Mouse (Mus musculus) myocyte (in vitro differentiated cells): ENCODE measurements at regions not wholly inside any gene's neighbourhood (a gene's known extent, or its start where the extent isn't known, plus 50 kb on each side); places are given as distances from the start of the nearest gene placed in this dataset.

Experiments used
- CEBPB ChIP-seq: IDR thresholded peaks from 2 replicates; pipeline ENCODE4 v1.6.1; 2011; ENCODE audit warnings: mild to moderate bottlenecking, moderate library complexity; ENCODE audit not compliant: poor library complexity, insufficient read depth, severe bottlenecking
- E2F4 ChIP-seq: IDR thresholded peaks from one replicate; pipeline ENCODE4 v1.6.1; 2011; ENCODE audit warnings: mild to moderate bottlenecking, control low read depth, moderate library complexity; ENCODE audit not compliant: insufficient read depth
- MAX ChIP-seq: IDR thresholded peaks from one replicate; pipeline ENCODE4 v1.6.1; 2011; ENCODE audit warnings: low read depth, mild to moderate bottlenecking, control low read depth
- MYOD1 ChIP-seq, 3 experiments: IDR thresholded peaks; one replicate each; pipeline ENCODE4 v1.6.1; 2011; ENCODE audit warnings: control low read depth in 2 of 3, low read depth in 2 of 3, mild to moderate bottlenecking in 2 of 3, moderate library complexity in 1 of 3; ENCODE audit not compliant: insufficient read length in 2 of 3, control insufficient read depth in 1 of 3
- MYOG ChIP-seq, 3 experiments: IDR thresholded peaks; one replicate each; pipeline ENCODE4 v1.6.1; 2011; ENCODE audit warnings: control low read depth in 2 of 3, low read depth in 2 of 3, mild to moderate bottlenecking in 2 of 3; ENCODE audit not compliant: insufficient read length in 2 of 3, control insufficient read depth in 1 of 3, insufficient read depth in 1 of 3
- POLR2A ChIP-seq: IDR thresholded peaks from one replicate; pipeline ENCODE4 v1.6.1; 2011; ENCODE audit warnings: low read depth, mild to moderate bottlenecking, control low read depth, moderate library complexity; ENCODE audit not compliant: insufficient read length
- POLR2AphosphoS2 ChIP-seq: IDR thresholded peaks from one replicate; pipeline ENCODE4 v1.6.1; 2011; ENCODE audit warnings: low read depth, control low read depth; ENCODE audit not compliant: insufficient read length
- REST ChIP-seq: IDR thresholded peaks from one replicate; pipeline ENCODE4 v1.6.1; 2011; ENCODE audit warnings: mild to moderate bottlenecking, control low read depth, moderate library complexity; ENCODE audit not compliant: insufficient read depth, insufficient read length
- SRF ChIP-seq: IDR thresholded peaks from one replicate; pipeline ENCODE4 v1.6.1; 2011; ENCODE audit warnings: low read depth; ENCODE audit not compliant: control insufficient read depth, insufficient read length
- TCF12 ChIP-seq: IDR thresholded peaks from one replicate; pipeline ENCODE4 v1.6.1; 2011; ENCODE audit warnings: mild to moderate bottlenecking, control low read depth; ENCODE audit not compliant: poor library complexity, insufficient read depth, severe bottlenecking
- TCF3 ChIP-seq: IDR thresholded peaks from one replicate; pipeline ENCODE4 v1.6.1; 2011; ENCODE audit warnings: low read depth, control low read depth; ENCODE audit not compliant: insufficient read length
- USF1 ChIP-seq: IDR thresholded peaks from one replicate; pipeline ENCODE4 v1.6.1; 2011; ENCODE audit warnings: low read depth, mild to moderate bottlenecking, control low read depth, moderate library complexity

DNA sequence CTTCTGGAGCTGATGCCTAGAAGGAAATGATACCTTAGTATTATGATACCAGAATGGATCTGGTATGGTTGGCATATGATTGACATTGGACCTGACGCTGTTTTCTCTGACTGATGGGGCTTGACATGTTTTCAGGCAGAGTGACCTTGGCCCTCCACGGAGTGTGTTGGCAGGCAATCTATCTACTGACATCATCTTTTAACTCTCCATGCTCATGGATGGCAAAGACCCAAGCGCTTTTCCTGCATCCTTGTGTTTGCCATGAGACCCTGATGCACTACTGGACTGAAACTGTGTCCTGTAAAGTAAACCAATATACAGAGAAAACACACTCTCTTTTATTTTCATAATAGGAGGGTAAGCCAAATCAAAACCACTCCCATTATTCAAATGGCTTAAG is 872.1 kb downstream of the A830018L16Rik start:
- TF ChIP-seq USF1 (no peak), POLR2A (no peak), MYOD1 (IDR thresholded peaks at IDR 0.05; ENCODE audit: control insufficient read depth in 1 of 3, insufficient read length in 2 of 3, low read depth in 2 of 3) (no peak), CEBPB (no peak), E2F4 (no peak), TCF3 (no peak), SRF (no peak), MAX (no peak), MYOG (IDR thresholded peaks at IDR 0.05; ENCODE audit: control insufficient read depth in 1 of 3, insufficient read depth in 1 of 3, insufficient read length in 2 of 3, low read depth in 2 of 3) (no peak), POLR2AphosphoS2 (no peak), TCF12 (no peak), REST (no peak)
